Mouse (Mus musculus): ENCODE results near the gene Tmem97.

GRCm38 (mm10) chr11:78555623-78556022 lies 5.0 kb upstream of the Tmem97 start:
- TF ChIP-seq POLR2A (IDR thresholded peaks at IDR 0.05; ENCODE audit: borderline replicate concordance, low read depth, low read length) = no peak
- no peak for TF ChIP-seq CTCF (IDR thresholded peaks at IDR 0.05; ENCODE audit: low read depth, low read length)

All from bone marrow macrophage, adult 2 months (primary cell).